Mouse (Mus musculus) right cerebral cortex, adult 18-20 months (tissue): ENCODE measurements around the gene Sgk2.
A peak's percentile ranks its signal among the peaks of the same experiment; 100 is the strongest.

ENCODE experiments used
- DNase-seq: peaks from one replicate; pipeline ENCODE4 v3.0.0; 2022; ENCODE audit warnings: mixed read lengths

Sgk2 gene

DNA sequence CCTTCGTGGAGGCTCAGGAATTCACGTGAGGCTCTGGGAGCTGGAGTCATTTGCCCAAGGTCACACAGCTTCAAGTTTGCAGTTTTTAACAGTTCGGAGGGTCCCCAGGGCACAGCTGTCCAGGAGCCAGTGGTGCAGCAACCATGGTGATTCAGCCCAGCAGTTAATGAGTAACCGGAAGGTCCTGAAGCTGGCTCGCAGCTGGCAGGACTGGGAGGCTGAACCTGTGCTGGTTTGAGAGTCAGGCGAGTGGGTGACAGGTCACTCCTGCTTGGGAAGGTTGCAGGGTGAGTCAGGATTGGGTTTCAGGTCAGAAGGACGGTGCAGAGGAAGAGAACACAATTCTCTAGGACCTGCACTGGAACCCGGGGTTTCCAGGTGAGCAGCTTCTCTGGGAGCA, at the start of gene Sgk2:
Gene Sgk2 (plus strand): TSS at position 113 of the 400 bp plus-strand sequence.
- no peak for DNase-seq

GRCm38 (mm10) chr2:162939562-162939961, 47.6 kb upstream of the Sgk2 start:
- DNase-seq: no peak

DNA sequence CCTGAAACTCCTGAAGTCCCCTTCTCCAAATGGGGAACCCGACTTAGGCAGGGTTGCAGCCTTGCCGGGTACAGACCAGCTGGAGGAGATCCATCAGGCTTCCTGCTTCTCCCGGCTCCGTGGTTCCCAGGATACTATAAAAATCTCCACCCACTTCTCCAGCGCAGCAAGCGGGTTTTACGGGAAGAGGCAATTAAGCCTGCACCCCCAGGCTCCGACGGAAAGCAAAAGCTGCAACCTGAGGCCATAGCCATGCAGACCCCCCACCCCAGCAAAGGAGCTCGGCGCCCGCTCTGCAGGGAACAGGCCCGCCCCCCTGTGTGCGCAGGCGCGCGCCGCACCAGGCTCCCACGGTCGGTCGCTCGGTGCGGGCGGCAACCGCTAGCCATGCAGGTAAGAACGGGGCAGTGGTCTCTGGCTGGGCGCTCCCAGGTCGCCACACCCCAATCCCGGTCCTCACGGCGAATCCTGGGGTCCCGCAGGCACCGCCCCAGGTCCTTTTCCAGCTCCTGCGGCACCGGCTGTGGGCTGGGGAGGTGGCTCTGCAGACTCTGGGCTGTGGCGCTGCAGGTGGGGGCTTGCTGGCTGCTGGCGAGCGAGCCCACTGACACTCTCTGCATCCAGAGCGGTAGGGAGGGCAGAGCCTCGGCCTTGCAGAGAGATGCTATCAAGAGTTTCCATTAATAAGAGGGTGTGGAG, 43.8 kb upstream of the Sgk2 start, which contains the start of gene L3mbtl1:
Gene L3mbtl1 (plus strand): TSS at position 325 of the 699 bp plus-strand sequence.
- DNase-seq: peak; percentile 69

DNA sequence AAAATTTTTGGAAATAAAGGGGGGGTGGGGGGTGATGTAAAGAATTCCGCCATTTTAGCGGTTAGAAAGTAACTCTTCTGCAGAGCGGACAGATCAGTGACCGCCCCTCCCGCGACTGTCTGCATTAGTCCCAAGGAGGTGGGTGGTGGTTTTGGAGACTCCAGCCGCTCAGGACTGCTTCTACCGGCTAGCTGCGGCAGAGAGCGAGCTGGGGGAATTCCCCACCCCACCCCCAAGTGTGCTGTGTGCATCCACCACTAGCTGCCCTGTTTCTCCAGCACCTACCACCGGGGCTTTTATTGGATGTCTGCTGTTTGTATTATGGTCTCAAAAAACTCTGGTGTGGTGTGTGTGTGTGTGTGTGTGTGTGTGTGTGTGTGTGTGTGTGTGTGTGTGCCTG, 43.2 kb upstream of the Sgk2 start:
- DNase-seq: peak; percentile 23

- no peak for DNase-seq
These were observed 40.2 kb upstream of the Sgk2 start for GRCm38 (mm10) chr2:162946964-162947363.

DNA sequence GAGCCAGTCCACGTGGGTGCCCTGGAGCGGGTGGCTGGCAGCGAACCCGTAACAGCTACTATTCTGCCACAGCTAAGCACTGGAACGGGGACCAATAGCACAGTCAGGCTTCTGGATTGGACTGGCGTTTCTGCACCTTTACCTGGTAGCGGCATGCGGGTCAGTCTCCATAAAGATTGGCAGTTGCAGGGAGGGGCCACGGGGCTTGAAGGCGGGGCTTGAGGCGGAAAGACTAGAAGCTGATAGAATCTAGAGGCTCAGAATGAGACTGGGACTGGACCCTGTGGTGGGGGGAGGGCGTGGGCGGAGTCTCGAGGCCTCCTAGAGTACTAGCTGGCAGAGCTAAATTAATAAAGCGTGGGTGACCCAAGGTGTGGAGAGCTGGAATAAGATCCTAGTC, 39.4 kb upstream of the Sgk2 start:
- DNase-seq: peak; percentile 46

GRCm38 (mm10) chr2:162948221-162948620, 38.9 kb upstream of the Sgk2 start:
- no peak for DNase-seq

DNA sequence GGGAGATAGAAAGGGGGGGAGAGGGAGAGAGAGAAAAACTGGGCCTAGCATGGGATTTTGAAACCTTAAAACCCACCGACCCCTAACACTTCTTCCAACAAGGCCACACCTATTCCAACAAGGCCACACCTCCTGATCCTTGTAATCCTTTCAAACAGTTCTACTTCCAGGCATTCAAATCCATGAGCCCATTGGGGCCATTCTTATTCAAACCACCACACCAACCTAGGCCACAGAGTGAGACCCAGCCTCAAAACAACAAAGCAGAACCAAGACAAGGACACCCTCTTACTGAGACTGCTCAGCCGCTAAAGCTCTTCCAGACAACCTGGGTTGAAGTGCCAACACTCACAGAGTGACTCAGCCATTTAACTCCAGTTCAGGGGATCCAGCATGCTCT, 36.4 kb upstream of the Sgk2 start:
- DNase-seq: no peak

DNA sequence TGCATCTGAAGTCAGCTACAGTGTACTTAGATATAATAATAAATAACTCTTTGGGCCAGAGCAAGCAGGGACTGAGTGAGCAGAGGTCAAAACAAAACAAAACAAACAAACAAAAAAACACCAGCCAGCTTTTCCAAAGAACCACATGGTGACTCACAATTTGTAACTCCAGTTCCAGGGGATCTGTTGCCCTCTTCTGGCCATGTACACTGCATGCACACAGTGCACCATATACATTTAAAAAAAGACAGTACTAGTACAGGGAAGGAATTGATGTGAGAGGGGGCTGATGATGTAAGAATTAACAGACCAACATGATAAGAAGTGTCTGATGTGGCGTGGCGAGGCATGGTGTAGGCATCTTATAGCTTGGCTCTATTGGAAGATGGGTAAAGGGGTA, 30.3 kb upstream of the Sgk2 start:
- no peak for DNase-seq

DNA sequence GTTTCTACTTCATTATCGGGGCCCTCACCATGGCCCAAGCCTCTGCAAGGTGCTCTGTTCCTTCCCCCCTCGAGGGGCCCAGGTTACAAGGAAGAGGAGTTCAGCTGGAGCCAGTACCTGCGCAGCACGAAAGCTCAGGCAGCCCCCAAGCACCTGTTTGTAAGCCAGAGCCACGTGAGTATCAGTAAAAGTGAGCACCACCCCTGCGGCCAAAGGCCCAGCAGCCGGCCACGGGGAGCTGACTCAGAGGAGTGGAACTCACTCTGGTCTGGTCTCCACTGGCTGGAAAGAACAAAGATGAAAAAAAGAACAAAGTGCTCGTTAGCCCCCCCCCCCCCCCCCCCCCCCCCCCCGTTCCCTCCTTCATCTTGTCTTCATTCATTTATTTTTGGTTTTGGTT, 25.8 kb upstream of the Sgk2 start:
- no peak for DNase-seq

DNA sequence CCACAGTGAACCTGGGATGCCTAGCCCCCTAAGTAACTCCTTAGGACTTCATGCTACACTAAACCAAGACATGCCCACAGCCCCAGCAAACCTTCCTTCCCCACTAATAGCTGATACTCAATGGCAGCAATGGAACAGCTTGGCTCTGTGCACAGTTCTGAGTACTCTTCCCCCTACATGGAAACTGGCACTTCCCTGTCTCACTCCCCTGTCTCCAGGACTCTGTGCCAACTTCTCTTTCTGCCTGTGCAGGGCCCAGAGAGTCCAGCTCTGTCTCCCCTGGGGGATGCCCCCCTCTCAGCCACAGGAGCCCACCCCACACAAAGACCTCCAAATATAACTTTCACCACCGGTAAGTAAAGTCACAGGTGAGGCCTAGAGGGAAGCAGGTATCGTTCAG, 20.4 kb upstream of the Sgk2 start:
- no peak for DNase-seq

DNA sequence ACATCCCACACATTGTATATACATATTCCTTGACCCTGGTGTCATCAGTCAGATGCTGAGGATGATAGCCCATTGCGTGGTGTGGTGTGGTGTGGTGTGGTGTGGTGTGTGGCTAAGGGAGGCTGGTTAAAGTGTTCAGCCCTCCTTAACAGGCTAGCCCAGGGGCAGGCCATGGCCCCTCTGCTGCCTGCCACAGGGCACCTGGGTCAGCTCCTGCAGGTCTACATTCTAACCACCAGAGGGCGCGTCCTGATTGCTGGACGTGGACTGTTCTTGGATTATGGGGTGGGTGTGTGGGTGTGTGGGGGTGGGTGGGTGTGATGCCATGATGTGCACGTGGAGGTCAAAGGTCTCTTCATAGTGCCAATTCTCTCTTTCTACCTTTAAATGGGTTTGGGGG, 18.8 kb upstream of the Sgk2 start:
- no peak for DNase-seq

DNA sequence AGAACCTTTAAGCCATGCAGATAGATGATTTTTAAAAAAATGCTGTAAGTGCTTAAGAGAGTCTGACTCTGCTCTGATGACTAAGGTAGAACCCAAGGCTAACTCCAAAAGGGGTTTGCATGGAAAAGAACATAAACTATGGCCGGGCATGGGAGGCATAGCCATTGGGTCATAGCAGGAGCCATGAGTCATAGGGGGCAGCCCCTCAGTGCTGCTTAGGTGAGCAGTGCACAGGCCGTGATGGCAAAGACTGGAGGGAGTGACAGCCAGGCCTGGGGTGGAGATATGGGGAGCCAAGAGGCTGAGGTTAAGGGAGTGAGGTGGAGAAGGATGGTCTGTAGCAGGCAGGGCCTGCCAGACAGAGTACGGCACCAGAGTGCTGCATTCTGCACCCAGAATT, 18.0 kb upstream of the Sgk2 start:
- DNase-seq: no peak

DNA sequence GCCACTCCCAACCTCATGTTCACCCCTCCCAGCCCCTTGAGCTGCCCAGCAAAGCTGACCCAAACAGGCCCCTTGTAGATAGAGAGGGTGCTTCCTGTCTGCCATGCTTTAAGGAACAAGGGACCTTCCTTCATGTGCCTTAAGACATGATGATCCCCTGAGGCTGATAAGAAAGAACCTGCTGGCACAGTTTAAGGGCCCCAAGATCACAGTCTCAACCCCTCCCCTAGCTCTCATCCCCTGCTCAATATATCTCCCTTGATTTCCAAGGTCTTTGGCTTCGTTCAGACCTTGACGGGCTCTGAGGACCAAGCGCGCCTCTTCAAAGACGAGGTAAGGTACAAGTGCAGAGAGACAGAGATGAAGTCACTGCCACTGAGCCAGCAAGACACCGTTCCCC, 16.2 kb upstream of the Sgk2 start:
- no peak for DNase-seq

DNA sequence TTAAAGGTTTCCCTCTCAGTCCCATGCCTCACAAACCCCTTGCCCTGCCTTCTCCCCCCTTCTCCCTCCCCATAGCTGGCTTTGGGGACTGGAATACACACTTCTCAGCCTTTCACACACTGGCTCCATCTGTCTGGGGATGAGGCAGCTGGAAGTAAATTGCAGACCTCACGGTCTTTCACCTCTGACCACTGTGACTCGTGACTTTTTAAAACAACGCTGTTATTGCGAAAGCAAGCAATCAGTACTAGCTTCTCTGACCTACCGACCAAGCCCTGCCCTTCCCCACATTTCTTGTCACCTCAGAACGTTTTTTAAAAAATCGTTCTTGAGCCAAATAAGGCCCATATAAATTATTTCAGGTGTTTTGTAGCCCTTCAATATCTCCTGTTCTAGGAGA, 14.4 kb upstream of the Sgk2 start:
- DNase-seq: no peak

DNA sequence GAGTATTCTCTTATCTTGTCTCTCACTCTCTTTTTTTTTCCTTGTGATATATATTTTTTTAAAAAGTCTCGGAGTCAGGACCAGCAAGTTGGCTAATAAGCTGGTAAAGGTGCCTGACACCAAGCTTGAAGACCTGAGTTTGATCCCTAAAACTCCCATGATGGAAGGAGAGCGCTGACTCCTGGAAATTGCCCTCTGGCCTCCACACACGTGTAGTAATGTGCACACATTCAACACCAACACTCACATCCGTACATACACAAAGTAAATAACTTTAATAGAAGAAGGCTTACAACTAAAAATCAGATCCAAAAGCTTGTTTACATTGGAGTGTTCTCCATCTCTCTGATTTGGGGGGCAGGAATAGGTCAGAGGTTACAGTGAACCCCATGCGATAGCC, 13.9 kb upstream of the Sgk2 start:
- no peak for DNase-seq

DNA sequence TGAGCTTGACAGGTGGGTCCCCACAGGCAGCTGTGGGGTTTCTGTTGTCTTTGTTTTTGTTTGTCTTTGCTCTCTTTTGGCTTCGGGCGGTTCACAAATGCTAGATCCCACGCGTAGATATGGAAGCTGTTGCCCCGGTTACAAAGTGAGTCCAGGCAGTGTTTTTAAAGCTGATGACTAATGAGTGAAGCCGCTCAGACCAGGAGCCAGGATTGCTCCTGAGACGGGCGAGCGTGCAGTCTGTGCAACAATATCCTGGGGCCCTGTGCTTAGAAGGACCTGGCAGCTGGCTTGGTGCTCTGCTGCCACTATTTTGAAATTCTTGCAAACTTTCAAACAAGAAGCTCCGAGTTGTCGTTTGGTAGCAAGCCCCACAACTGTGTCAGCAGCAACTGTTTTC, 13.5 kb upstream of the Sgk2 start:
- DNase-seq: no peak

- DNase-seq: peak; percentile 30
These were observed 11.9 kb upstream of the Sgk2 start for GRCm38 (mm10) chr2:162975157-162975775.

DNA sequence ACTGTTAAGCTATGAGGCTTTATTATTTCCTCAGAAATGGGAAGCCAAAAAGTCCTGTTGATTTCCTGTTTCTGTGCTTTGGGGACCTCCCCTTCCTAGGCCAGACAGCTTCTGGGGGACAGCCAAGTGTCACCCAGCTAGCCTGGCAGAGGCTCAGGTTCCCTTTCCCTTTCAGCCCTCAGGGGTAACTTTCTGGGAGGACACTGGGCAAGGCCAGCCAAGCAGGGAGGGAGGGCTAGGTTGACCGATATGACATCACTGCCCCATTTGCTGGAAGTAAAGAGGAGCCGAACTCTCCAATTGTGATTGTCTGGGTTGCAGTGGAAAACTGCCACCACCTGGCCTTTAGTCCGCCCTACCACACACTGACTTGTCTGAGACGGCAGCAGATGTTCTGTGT, 11.1 kb upstream of the Sgk2 start:
- DNase-seq: no peak

GRCm38 (mm10) chr2:162984381-162984780, 2.7 kb upstream of the Sgk2 start:
- DNase-seq: no peak

GRCm38 (mm10) chr2:162985923-162986322, 1.2 kb upstream of the Sgk2 start:
- no peak for DNase-seq

GRCm38 (mm10) chr2:162986764-162987163, 366 bp upstream of the Sgk2 start:
- no peak for DNase-seq

- DNase-seq: no peak
These were observed 1.1 kb downstream of the Sgk2 start for GRCm38 (mm10) chr2:162988235-162988634.

GRCm38 (mm10) chr2:162991394-162992083, 4.4 kb downstream of the Sgk2 start:
- no peak for DNase-seq
